Mouse (Mus musculus): Measurements from ENCODE around the gene Inhbb.

GRCm38 (mm10) chr1:119415151-119415550 lies 6.9 kb downstream of the Inhbb start:
- TF ChIP-seq CTCF (IDR thresholded peaks at IDR 0.05; ENCODE audit: extremely low read depth, insufficient read length, insufficient replicate concordance, low read depth, low read length) (no peak), POLR2A (IDR thresholded peaks at IDR 0.05; ENCODE audit: low read depth, low read length) (no peak)
